Mouse (Mus musculus): ENCODE results near the gene Vmn1r24. TPM values are rescaled to one million over a fixed set of nuclear protein-coding genes. Genes with fewer than 3 reads are reported as not detected.

Vmn1r24 gene
- not detected for total RNA-seq (2023)

GRCm38 (mm10) chr6:57961403-57961802, at the start of gene Vmn1r24:
TSS of gene Vmn1r24 (minus strand) at chr6:57961503.

GRCm38 (mm10) chr6:57980710-57981109, 19.4 kb upstream of the Vmn1r24 start, which contains the start of gene Vmn1r25:
TSS of gene Vmn1r25 (minus strand) at chr6:57980810.

GRCm38 (mm10) chr6:57926738-57927137, 34.6 kb downstream of the Vmn1r24 start, which contains the start of gene Vmn1r23:
TSS of gene Vmn1r23 (minus strand) at chr6:57926838.

GRCm38 (mm10) chr6:57907928-57908327, 53.4 kb downstream of the Vmn1r24 start, which contains the start of gene Vmn1r22:
TSS of gene Vmn1r22 (minus strand) at chr6:57908028.

Other genes starting within 250 kb of the Vmn1r24 start
- gene Vopp1, start 136.3 kb downstream of the Vmn1r24 start, total RNA-seq (2023), result 10 to 100 TPM; 53.3 to 54.4 TPM
- not detected for gene Vmn1r21, start 111.2 kb downstream of the Vmn1r24 start, total RNA-seq (2023)
- not detected for gene Vmn1r22, start 53.5 kb downstream of the Vmn1r24 start, total RNA-seq (2023)
- gene Vmn1r23, start 34.7 kb downstream of the Vmn1r24 start, total RNA-seq (2023), result not detected
- not detected for gene Vmn1r25, start 19.3 kb upstream of the Vmn1r24 start, total RNA-seq (2023)
- not detected for gene Vmn1r26, start 53.7 kb upstream of the Vmn1r24 start, total RNA-seq (2023)

Measured in T-cell, adult 66 days (primary cell).